Mouse (Mus musculus) MEL (cell line): ENCODE measurements around the gene Mybphl. TPM values are rescaled to one million over a fixed set of nuclear protein-coding genes. Genes with fewer than 3 reads are reported as not detected.

Experiments used
- DNase-seq: peaks from one replicate; pipeline ENCODE4 v3.0.0; 2011; ENCODE audit warnings: low read depth, low spot score
- H3K27ac ChIP-seq: 2 replicates; pipeline ENCODE4 v1.5.1; 2012; ENCODE audit warnings: low read depth, mild to moderate bottlenecking, control low read depth, low read length, moderate library complexity; ENCODE audit not compliant: control insufficient read depth
- H3K27me3 ChIP-seq, 2 experiments: fragments of 150-350 bp in 1 of 2; sonication (generic) in 1 of 2; 2 replicates each; pipeline ENCODE4 v1.6.1; 2012; ENCODE audit warnings: low read length in 2 of 2, mild to moderate bottlenecking in 2 of 2, improper control_type of control experiment in 1 of 2, moderate library complexity in 1 of 2; ENCODE audit not compliant: insufficient read depth in 2 of 2, control insufficient read depth in 1 of 2
- H3K36me3 ChIP-seq, 2 experiments: 2 replicates each; pipeline ENCODE4 v1.6.1; 2012 to 2014; ENCODE audit warnings: low read length in 2 of 2, improper control_type of control experiment in 1 of 2, inconsistent platforms in 1 of 2, mild to moderate bottlenecking in 1 of 2; ENCODE audit not compliant: insufficient read depth in 2 of 2, control insufficient read depth in 1 of 2
- H3K4me1 ChIP-seq, 2 experiments: fragments of 150-350 bp in 1 of 2; sonication (generic) in 1 of 2; 2 replicates each; pipeline ENCODE4 v1.6.1; 2012; ENCODE audit warnings: low read length in 2 of 2, improper control_type of control experiment in 1 of 2, mild to moderate bottlenecking in 1 of 2; ENCODE audit not compliant: insufficient read depth in 2 of 2, control insufficient read depth in 1 of 2
- H3K4me3 ChIP-seq, 2 experiments: fragments of 150-350 bp in 1 of 2; sonication (generic) in 1 of 2; 2 replicates each; pipeline ENCODE4 v1.5.1; 2012; ENCODE audit warnings: low read depth in 2 of 2, low read length in 2 of 2, mild to moderate bottlenecking in 2 of 2, moderate library complexity in 2 of 2, control low read depth in 1 of 2, improper control_type of control experiment in 1 of 2; ENCODE audit not compliant: control insufficient read depth in 1 of 2, insufficient read depth in 1 of 2
- H3K79me2 ChIP-seq: 2 replicates; pipeline ENCODE4 v1.6.1; 2012; ENCODE audit warnings: mild to moderate bottlenecking, low read length, moderate library complexity; ENCODE audit not compliant: control insufficient read depth, poor library complexity, insufficient read depth
- H3K9ac ChIP-seq: 2 replicates; pipeline ENCODE4 v1.6.1; 2012; ENCODE audit warnings: low read depth, mild to moderate bottlenecking, control low read depth, low read length, moderate library complexity; ENCODE audit not compliant: control insufficient read depth, poor library complexity, severe bottlenecking
- H3K9me3 ChIP-seq: fragments of 150-350 bp; sonication (generic); replicated peaks from 2 replicates; pipeline ENCODE4 v1.6.1; 2012; ENCODE audit warnings: mild to moderate bottlenecking, low read length, improper control_type of control experiment, moderate library complexity; ENCODE audit not compliant: insufficient read depth
- BHLHE40 ChIP-seq: IDR thresholded peaks from 2 replicates; pipeline ENCODE4 v1.6.1; 2012; ENCODE audit warnings: low read depth, mild to moderate bottlenecking, inconsistent platforms, low read length, improper control_type of control experiment, borderline replicate concordance
- CHD1 ChIP-seq: IDR thresholded peaks from 2 replicates; pipeline ENCODE4 v1.6.1; 2012; ENCODE audit warnings: low read depth, mild to moderate bottlenecking, inconsistent platforms, low read length, improper control_type of control experiment
- CHD2 ChIP-seq: IDR thresholded peaks from 2 replicates; pipeline ENCODE4 v1.6.1; 2011; ENCODE audit warnings: low read length, improper control_type of control experiment
- ELF1 ChIP-seq: IDR thresholded peaks from 2 replicates; pipeline ENCODE4 v1.6.1; 2014; ENCODE audit warnings: low read depth, mild to moderate bottlenecking, inconsistent platforms, low read length, improper control_type of control experiment, moderate library complexity
- MAFK ChIP-seq: IDR thresholded peaks from 2 replicates; pipeline ENCODE4 v1.6.1; 2011; ENCODE audit warnings: low read depth, mild to moderate bottlenecking, low read length, improper control_type of control experiment, borderline replicate concordance
- MAZ ChIP-seq: IDR thresholded peaks from 2 replicates; pipeline ENCODE4 v1.6.1; 2012; ENCODE audit warnings: low read depth, mild to moderate bottlenecking, inconsistent platforms, low read length, improper control_type of control experiment
- NELFE ChIP-seq: IDR thresholded peaks from 2 replicates; pipeline ENCODE4 v1.6.1; 2011; ENCODE audit warnings: low read depth, low read length, improper control_type of control experiment
- POLR2A ChIP-seq, 2 experiments: IDR thresholded peaks; 2 replicates each; pipeline ENCODE4 v1.6.1; 2011 to 2012; ENCODE audit warnings: low read length in 2 of 2, mild to moderate bottlenecking in 2 of 2, control low read depth in 1 of 2, improper control_type of control experiment in 1 of 2, low read depth in 1 of 2, moderate library complexity in 1 of 2; ENCODE audit not compliant: control insufficient read depth in 1 of 2, insufficient read depth in 1 of 2, poor library complexity in 1 of 2
- POLR2AphosphoS5 ChIP-seq: IDR thresholded peaks from 2 replicates; pipeline ENCODE4 v1.6.1; 2012; ENCODE audit warnings: low read depth, borderline replicate concordance, mild to moderate bottlenecking, inconsistent platforms, low read length, moderate library complexity, mixed read lengths
- RAD21 ChIP-seq: IDR thresholded peaks from 2 replicates; pipeline ENCODE4 v1.6.1; 2011; ENCODE audit warnings: mild to moderate bottlenecking, low read depth, low read length, improper control_type of control experiment
- SIN3A ChIP-seq: IDR thresholded peaks from 2 replicates; pipeline ENCODE4 v1.6.1; 2012; ENCODE audit warnings: low read length, improper control_type of control experiment, inconsistent platforms
- TBP ChIP-seq: IDR thresholded peaks from 2 replicates; pipeline ENCODE4 v1.8.0; 2011; ENCODE audit warnings: low read depth, low read length, improper control_type of control experiment
- TCF12 ChIP-seq: IDR thresholded peaks from 2 replicates; pipeline ENCODE4 v1.6.1; 2014; ENCODE audit warnings: low read depth, mild to moderate bottlenecking, inconsistent platforms, low read length, improper control_type of control experiment, moderate library complexity
- UBTF ChIP-seq: IDR thresholded peaks from 2 replicates; pipeline ENCODE4 v1.6.1; 2012; ENCODE audit warnings: low read depth, mild to moderate bottlenecking, inconsistent platforms, low read length, improper control_type of control experiment, moderate library complexity, borderline replicate concordance; ENCODE audit not compliant: insufficient read depth
- USF2 ChIP-seq, 2 experiments: IDR thresholded peaks; 2 replicates each; pipeline ENCODE4 v1.6.1; 2011 to 2012; ENCODE audit warnings: improper control_type of control experiment in 2 of 2, low read length in 2 of 2, borderline replicate concordance in 1 of 2, inconsistent platforms in 1 of 2, low read depth in 1 of 2, mild to moderate bottlenecking in 1 of 2; ENCODE audit not compliant: insufficient read depth in 1 of 2
- ZNF384 ChIP-seq: IDR thresholded peaks from 2 replicates; pipeline ENCODE4 v1.6.1; 2012; ENCODE audit warnings: low read depth, mild to moderate bottlenecking, inconsistent platforms, low read length, improper control_type of control experiment
- polyA plus RNA-seq, 2 experiments: library from polyadenylated mRNA; stranded (reverse) in 1 of 2; unstranded in 1 of 2; fragments of >175 nt in 1 of 2; fragments of >200 nt in 1 of 2; gene quantifications; 2 replicates each; pipeline versions ENCODE4 v1.2.1 to v1.2.4; 2012; ENCODE audit warnings: low replicate concordance in 2 of 2, low read depth in 1 of 2; ENCODE audit not compliant: insufficient read length in 2 of 2, insufficient read depth in 1 of 2, missing spikeins in 1 of 2
- total RNA-seq: library from RNA; depleted of rRNA; stranded (reverse); fragments of 300-350 nt; gene quantifications from 2 replicates; pipeline ENCODE4 v1.2.3, GENCODE M21; 2012

Gene Mybphl
- total and polyA plus RNA-seq, 3 experiments: not detected

GRCm38 (mm10) chr3:108411026-108411753 lies 46.5 kb downstream of the Mybphl start:
- Histone ChIP-seq H3K27ac (no peak overlapping the region), H3K4me3 (no peak overlapping the region), H3K9ac (no peak overlapping the region), H3K36me3 (no peaks in the 10 kb centered on the region), H3K4me1 (no peaks in the 10 kb centered on the region), H3K9me3 (no peaks in the 10 kb centered on the region), H3K27me3 (no peaks in the 10 kb centered on the region), H3K79me2 (no peaks in the 10 kb centered on the region)
- DNase-seq: no peak
- TF ChIP-seq SIN3A (no peak), CHD1 (no peak), UBTF (no peak), RAD21 (no peak), NELFE (no peak), POLR2AphosphoS5 (no peak), ELF1 (no peak), MAZ (no peak), BHLHE40 (no peak), POLR2A (IDR thresholded peaks at IDR 0.05; ENCODE audit: control insufficient read depth in 1 of 2, insufficient read depth in 1 of 2, low read depth in 1 of 2, low read length in 2 of 2, poor library complexity in 1 of 2) (no peak), CHD2 (no peak), TCF12 (no peak), TBP (no peak)

- DNase-seq: no peak
- no peaks in the 10 kb centered on the region for H3K4me1 ChIP-seq
- H3K27ac ChIP-seq: no peak overlapping the region
- H3K9me3 ChIP-seq: no peaks in the 10 kb centered on the region
- H3K9ac ChIP-seq: no peak overlapping the region
- no peak overlapping the region for H3K4me3 ChIP-seq
- H3K79me2 ChIP-seq: no peaks in the 10 kb centered on the region
- no peaks in the 10 kb centered on the region for H3K36me3 ChIP-seq
- no peak for TF ChIP-seq ZNF384
- TF ChIP-seq USF2 (IDR thresholded peaks at IDR 0.05; ENCODE audit: borderline replicate concordance in 1 of 2, insufficient read depth in 1 of 2, low read depth in 1 of 2, low read length in 2 of 2): no peak
- no peak for TF ChIP-seq MAFK
- no peak for TF ChIP-seq POLR2A (IDR thresholded peaks at IDR 0.05; ENCODE audit: control insufficient read depth in 1 of 2, insufficient read depth in 1 of 2, low read depth in 1 of 2, low read length in 2 of 2, poor library complexity in 1 of 2)
- no peaks in the 10 kb centered on the region; a peak in 2 of 4 replicates for H3K27me3 ChIP-seq
These were observed 47.0 kb downstream of the Mybphl start for GRCm38 (mm10) chr3:108411754-108412121.
